Mouse (Mus musculus) urinary bladder, adult 18-20 months (tissue): Measurements from ENCODE around the gene Cyb5r4.
"Not testable (repeated sequence)": the region's sequence is repeated elsewhere in the genome, so short reads cannot be mapped to it uniquely, and the experiment has no call there.

Source experiments
- DNase-seq, 2 experiments: peaks; one replicate each; pipeline ENCODE4 v3.0.0; 2022; ENCODE audit warnings: low spot score in 2 of 2, mixed read lengths in 2 of 2

The Cyb5r4 gene

GRCm38 (mm10) chr9:87021778-87022523 is at the start of gene Cyb5r4:
Gene Cyb5r4 (plus strand): TSS chr9:87022014.
- peak; percentile 93 to 96 for DNase-seq

- DNase-seq = not testable (repeated sequence)
These were observed 49.3 kb upstream of the Cyb5r4 start for GRCm38 (mm10) chr9:86972471-86972870.

- DNase-seq = no peak
These were observed 48.3 kb upstream of the Cyb5r4 start for GRCm38 (mm10) chr9:86973562-86973961.

GRCm38 (mm10) chr9:86976896-86977295 is 44.9 kb upstream of the Cyb5r4 start:
- no peak for DNase-seq

- DNase-seq = no peak
These were observed 43.4 kb upstream of the Cyb5r4 start for GRCm38 (mm10) chr9:86978257-86978907.

- no peak for DNase-seq
These were observed 41.8 kb upstream of the Cyb5r4 start for GRCm38 (mm10) chr9:86980048-86980447.

- DNase-seq = no peak
These were observed 40.9 kb upstream of the Cyb5r4 start for GRCm38 (mm10) chr9:86980942-86981341.

GRCm38 (mm10) chr9:86981551-86981950 is 40.3 kb upstream of the Cyb5r4 start:
- no peak for DNase-seq

- DNase-seq = no peak
These were observed 37.2 kb upstream of the Cyb5r4 start for GRCm38 (mm10) chr9:86984583-86984982.

GRCm38 (mm10) chr9:86985105-86985504 is 36.7 kb upstream of the Cyb5r4 start:
- no peak for DNase-seq

- DNase-seq = no peak
These were observed 35.0 kb upstream of the Cyb5r4 start for GRCm38 (mm10) chr9:86986703-86987296.

- no peak for DNase-seq
These were observed 32.0 kb upstream of the Cyb5r4 start for GRCm38 (mm10) chr9:86989822-86990221.

- no peak for DNase-seq
These were observed 30.1 kb upstream of the Cyb5r4 start for GRCm38 (mm10) chr9:86991758-86992157.

GRCm38 (mm10) chr9:86997046-86997691 is 24.6 kb upstream of the Cyb5r4 start:
- DNase-seq = no peak

- no peak for DNase-seq
These were observed 21.7 kb upstream of the Cyb5r4 start for GRCm38 (mm10) chr9:86999956-87000582.

GRCm38 (mm10) chr9:87004701-87005434 is 16.9 kb upstream of the Cyb5r4 start:
- DNase-seq = no peak

- no peak for DNase-seq
These were observed 16.4 kb upstream of the Cyb5r4 start for GRCm38 (mm10) chr9:87005435-87005779.

GRCm38 (mm10) chr9:87008507-87008906 is 13.3 kb upstream of the Cyb5r4 start:
- DNase-seq = no peak

GRCm38 (mm10) chr9:87008919-87009318 is 12.9 kb upstream of the Cyb5r4 start:
- no peak for DNase-seq

GRCm38 (mm10) chr9:87015288-87015937 is 6.4 kb upstream of the Cyb5r4 start, which contains the start of gene Ripply2:
Gene Ripply2 (plus strand): TSS chr9:87015537.
- no peak for DNase-seq

GRCm38 (mm10) chr9:87015938-87016294 is 5.9 kb upstream of the Cyb5r4 start:
- no peak for DNase-seq
